Mouse (Mus musculus): Measurements from ENCODE around the gene Upp1. TPM values are rescaled to one million over a fixed set of nuclear protein-coding genes. Genes with fewer than 3 reads are reported as not detected.

Gene Upp1
- total and polyA plus RNA-seq, 2 experiments from 2014 or later, result 63.2 to 65.0 TPM

GRCm38 (mm10) chr11:9116916-9117315 is 987 bp upstream of the Upp1 start:
- Histone ChIP-seq H3K27me3 (ENCODE audit: control insufficient read depth, insufficient read depth, low read length) (0 out of 2 replicates have a peak, but pooled peaks cover 8% of the 10 kb centered on the region), H3K9me3 (replicated peaks; ENCODE audit: control insufficient read depth, low read length) (no peaks in the 10 kb centered on the region), H3K27ac (ENCODE audit: low read depth) (peak overlapping the region; percentile 89), H3K4me1 (ENCODE audit: control insufficient read depth, insufficient read depth) (peaks cover 14% of the 10 kb centered on the region), H3K36me3 (replicated peaks; ENCODE audit: control insufficient read depth, insufficient read depth, low read length) (no peaks in the 10 kb centered on the region), H3K4me3 (ENCODE audit: low read depth, low read length) (no peak overlapping the region), H3K4me2 (ENCODE audit: low read depth, low read length) (peak overlapping the region; percentile 96; the same call in 1 of the 2 replicates), H3K9ac (replicated peaks; ENCODE audit: low read depth, low read length) (0 out of 2 replicates have a peak overlapping the region, but pooled peaks have one; percentile 60)
- DNase-seq (ENCODE audit: low spot score) (no peak), ATAC-seq (ENCODE audit: insufficient read depth, low read depth) (no peak)
- 3% methylated on average over 3 of the region's 3 CpGs for WGBS
- TF ChIP-seq CTCF (IDR thresholded peaks at IDR 0.05; ENCODE audit: low read depth) (no peak), EP300 (IDR thresholded peaks at IDR 0.05; ENCODE audit: low read depth) (no peak)

GRCm38 (mm10) chr11:9117358-9118049 is 399 bp upstream of the Upp1 start:
- peak; percentile 92 for ATAC-seq (ENCODE audit: insufficient read depth, low read depth)
- 2% methylated on average over 13 of the region's 13 CpGs for WGBS

GRCm38 (mm10) chr11:9118421-9119121 is 668 bp downstream of the Upp1 start:
- peak overlapping the region; percentile 96 for H3K4me2 ChIP-seq (ENCODE audit: low read depth, low read length)
- peak overlapping the region; percentile 60 for H3K9ac ChIP-seq (replicated peaks; ENCODE audit: low read depth, low read length)
- 0 out of 2 replicates have a peak, but pooled peaks cover 8% of the 10 kb centered on the region for H3K27me3 ChIP-seq (ENCODE audit: control insufficient read depth, insufficient read depth, low read length)
- no peaks in the 10 kb centered on the region for H3K9me3 ChIP-seq (replicated peaks; ENCODE audit: control insufficient read depth, low read length)
- peak; percentile 75 for ATAC-seq (ENCODE audit: insufficient read depth, low read depth)
- H3K4me1 ChIP-seq (ENCODE audit: control insufficient read depth, insufficient read depth), result peaks cover 14% of the 10 kb centered on the region
- DNase-seq (ENCODE audit: low spot score), result peak; percentile 55
- peak overlapping the region; percentile 89 for H3K27ac ChIP-seq (ENCODE audit: low read depth)
- under 1% methylated on average over 40 of the region's 40 CpGs for WGBS
- no peaks in the 10 kb centered on the region; the same call in 1 of the 2 replicates for H3K36me3 ChIP-seq (replicated peaks; ENCODE audit: control insufficient read depth, insufficient read depth, low read length)
- peak overlapping the region; percentile 67 for H3K4me3 ChIP-seq (ENCODE audit: low read depth, low read length)
- TF ChIP-seq EP300 (IDR thresholded peaks at IDR 0.05; ENCODE audit: low read depth) (no peak), CTCF (IDR thresholded peaks at IDR 0.05; ENCODE audit: low read depth) (no peak)

More at GRCm38 (mm10) chr11:9117358-9118049, 399 bp upstream of the Upp1 start:
- peak overlapping the region; percentile 67 for H3K4me3 ChIP-seq (ENCODE audit: low read depth, low read length)
- H3K27me3 ChIP-seq (ENCODE audit: control insufficient read depth, insufficient read depth, low read length), result 0 out of 2 replicates have a peak, but pooled peaks cover 8% of the 10 kb centered on the region
- H3K27ac ChIP-seq (ENCODE audit: low read depth), result peak overlapping the region; percentile 89
- H3K36me3 ChIP-seq (replicated peaks; ENCODE audit: control insufficient read depth, insufficient read depth, low read length), result no peaks in the 10 kb centered on the region
- peaks cover 14% of the 10 kb centered on the region for H3K4me1 ChIP-seq (ENCODE audit: control insufficient read depth, insufficient read depth)
- peak overlapping the region; percentile 60 for H3K9ac ChIP-seq (replicated peaks; ENCODE audit: low read depth, low read length)
- peak overlapping the region; percentile 96 for H3K4me2 ChIP-seq (ENCODE audit: low read depth, low read length)
- peak; percentile 86 for DNase-seq (ENCODE audit: low spot score)
- no peaks in the 10 kb centered on the region for H3K9me3 ChIP-seq (replicated peaks; ENCODE audit: control insufficient read depth, low read length)
- TF ChIP-seq EP300 (IDR thresholded peaks at IDR 0.05; ENCODE audit: low read depth) (peak; percentile 21; the same call in 1 of the 2 replicates), CTCF (IDR thresholded peaks at IDR 0.05; ENCODE audit: low read depth) (no peak)

GRCm38 (mm10) chr11:9119231-9120020 is 1.5 kb downstream of the Upp1 start:
- Histone ChIP-seq H3K36me3 (replicated peaks; ENCODE audit: control insufficient read depth, insufficient read depth, low read length) (no peaks in the 10 kb centered on the region; the same call in 1 of the 2 replicates), H3K27ac (ENCODE audit: low read depth) (no peak overlapping the region), H3K9ac (replicated peaks; ENCODE audit: low read depth, low read length) (no peak overlapping the region), H3K4me2 (ENCODE audit: low read depth, low read length) (peak overlapping the region; percentile 96), H3K27me3 (ENCODE audit: control insufficient read depth, insufficient read depth, low read length) (0 out of 2 replicates have a peak, but pooled peaks cover 8% of the 10 kb centered on the region), H3K9me3 (replicated peaks; ENCODE audit: control insufficient read depth, low read length) (no peaks in the 10 kb centered on the region), H3K4me3 (ENCODE audit: low read depth, low read length) (peak overlapping the region; percentile 67), H3K4me1 (ENCODE audit: control insufficient read depth, insufficient read depth) (peaks cover 14% of the 10 kb centered on the region)
- TF ChIP-seq CTCF (IDR thresholded peaks at IDR 0.05; ENCODE audit: low read depth) (no peak), EP300 (IDR thresholded peaks at IDR 0.05; ENCODE audit: low read depth) (no peak)
- WGBS, result 24% methylated on average over 22 of the region's 22 CpGs
- ATAC-seq (ENCODE audit: insufficient read depth, low read depth), result no peak
- DNase-seq (ENCODE audit: low spot score), result no peak

- no peak overlapping the region for H3K27ac ChIP-seq (ENCODE audit: low read depth)
- no peak overlapping the region for H3K9ac ChIP-seq (replicated peaks; ENCODE audit: low read depth, low read length)
- TF ChIP-seq EP300 (IDR thresholded peaks at IDR 0.05; ENCODE audit: low read depth) (no peak), CTCF (IDR thresholded peaks at IDR 0.05; ENCODE audit: low read depth) (no peak)
- no peaks in the 10 kb centered on the region; the same call in 1 of the 2 replicates for H3K36me3 ChIP-seq (replicated peaks; ENCODE audit: control insufficient read depth, insufficient read depth, low read length)
- H3K27me3 ChIP-seq (ENCODE audit: control insufficient read depth, insufficient read depth, low read length), result 0 out of 2 replicates have a peak, but pooled peaks cover 5% of the 10 kb centered on the region
- H3K4me2 ChIP-seq (ENCODE audit: low read depth, low read length), result no peak overlapping the region
- DNase-seq (ENCODE audit: low spot score) (no peak), ATAC-seq (ENCODE audit: insufficient read depth, low read depth) (no peak)
- H3K9me3 ChIP-seq (replicated peaks; ENCODE audit: control insufficient read depth, low read length), result no peaks in the 10 kb centered on the region
- peaks cover 10% of the 10 kb centered on the region for H3K4me1 ChIP-seq (ENCODE audit: control insufficient read depth, insufficient read depth)
- no peak overlapping the region for H3K4me3 ChIP-seq (ENCODE audit: low read depth, low read length)
- 62% methylated on average over 4 of the region's 4 CpGs for WGBS
Measured at GRCm38 (mm10) chr11:9122315-9122714, 4.4 kb downstream of the Upp1 start.

Data from heart, postnatal 0 days (tissue).